19 mouse cellular contexts compared by ENCODE assay signal in genomic region chr17:84352790-84353154, GRCm38 (mm10).
DNase-seq lines count a peak whose midpoint lies in the region; ATAC-seq and TF ChIP-seq lines count a peak whose summit lies in the region.
"Had no signal": no experiment of that assay in that cellular context is flagged by ENCODE, and none has a peak within 500 bp of the region (broad histone marks: within the 10 kb centered on the region; RNA-seq: fewer than 3 reads in every experiment).

No protein-coding gene starts in this region.

- H3K36me3 ChIP-seq in hindbrain, embryonic 12.5 days, result peaks cover 5% of the 10 kb centered on the region; the same call in 1 of the 2 replicates
- H3K36me3 ChIP-seq in hindbrain, embryonic 16.5 days (ENCODE audit: control insufficient read depth, insufficient read depth, low read length), result peaks cover 2% of the 10 kb centered on the region; the same call in 1 of the 2 replicates
- no peaks in the 10 kb centered on the region; the same call in 1 of the 2 replicates for H3K36me3 ChIP-seq in lung, embryonic 15.5 days
- H3K36me3 ChIP-seq in lung, postnatal 0 days (ENCODE audit: insufficient read depth, low read length), result no peaks in the 10 kb centered on the region
- no peaks in the 10 kb centered on the region for H3K36me3 ChIP-seq in embryonic facial prominence, embryonic 11.5 days (replicated peaks; ENCODE audit: control insufficient read depth, insufficient read depth, low read depth, low read length)
- H3K36me3 ChIP-seq: liver, embryonic 15.5 days; neural tube, embryonic 15.5 days had no signal

- H3K27me3 ChIP-seq in hindbrain, embryonic 12.5 days, result no peaks in the 10 kb centered on the region
- H3K27me3 ChIP-seq in hindbrain, embryonic 16.5 days (replicated peaks; ENCODE audit: control insufficient read depth, insufficient read depth, low read length), result no peaks in the 10 kb centered on the region
- H3K27me3 ChIP-seq in lung, embryonic 15.5 days, result no peaks in the 10 kb centered on the region
- no peaks in the 10 kb centered on the region for H3K27me3 ChIP-seq in lung, postnatal 0 days (replicated peaks; ENCODE audit: insufficient read depth, low read length)
- no peaks in the 10 kb centered on the region for H3K27me3 ChIP-seq in embryonic facial prominence, embryonic 11.5 days (ENCODE audit: control insufficient read depth, insufficient read depth, low read length)
- H3K27me3 ChIP-seq: heart, embryonic 12.5 days; liver, embryonic 15.5 days; midbrain, embryonic 12.5 days; neural tube, embryonic 15.5 days had no signal

- 95% methylated on average over 3 of the region's 3 CpGs for WGBS in hindbrain, embryonic 12.5 days
- WGBS in hindbrain, embryonic 16.5 days, result 85% methylated on average over 3 of the region's 3 CpGs
- 83% methylated on average over 3 of the region's 3 CpGs for WGBS in lung, embryonic 15.5 days
- 85% methylated on average over 3 of the region's 3 CpGs for WGBS in lung, postnatal 0 days
- WGBS in embryonic facial prominence, embryonic 11.5 days, result 64% methylated on average over 3 of the region's 3 CpGs

- no peak overlapping the region for H3K4me2 ChIP-seq in hindbrain, embryonic 12.5 days (replicated peaks)
- H3K4me2 ChIP-seq in hindbrain, embryonic 16.5 days (ENCODE audit: low read length), result no peak overlapping the region
- no peak overlapping the region for H3K4me2 ChIP-seq in lung, embryonic 15.5 days
- no peak overlapping the region for H3K4me2 ChIP-seq in lung, postnatal 0 days (replicated peaks; ENCODE audit: low read depth, low read length)
- H3K4me2 ChIP-seq in embryonic facial prominence, embryonic 11.5 days (ENCODE audit: low read depth, low read length), result no peak overlapping the region
- H3K4me2 ChIP-seq: heart, embryonic 12.5 days; liver, embryonic 15.5 days; midbrain, embryonic 12.5 days; neural tube, embryonic 15.5 days had no signal

- TF ChIP-seq EP300 in lung, postnatal 0 days (IDR thresholded peaks at IDR 0.05), result no peak

- H3K9ac ChIP-seq in hindbrain, embryonic 12.5 days, result no peak overlapping the region
- H3K9ac ChIP-seq in hindbrain, embryonic 16.5 days (ENCODE audit: low read depth, low read length), result no peak overlapping the region
- no peak overlapping the region for H3K9ac ChIP-seq in lung, embryonic 15.5 days
- no peak overlapping the region for H3K9ac ChIP-seq in lung, postnatal 0 days (replicated peaks; ENCODE audit: low read depth)
- H3K9ac ChIP-seq in embryonic facial prominence, embryonic 11.5 days (replicated peaks; ENCODE audit: low read length), result no peak overlapping the region
- H3K9ac ChIP-seq: heart, embryonic 12.5 days; liver, embryonic 15.5 days; midbrain, embryonic 12.5 days; neural tube, embryonic 15.5 days had no signal

- no peak overlapping the region for H3K4me3 ChIP-seq in hindbrain, embryonic 12.5 days
- H3K4me3 ChIP-seq in hindbrain, embryonic 16.5 days (ENCODE audit: low read length), result no peak overlapping the region
- no peak overlapping the region for H3K4me3 ChIP-seq in lung, embryonic 15.5 days
- H3K4me3 ChIP-seq in lung, postnatal 0 days (ENCODE audit: low read depth, low read length), result no peak overlapping the region
- H3K4me3 ChIP-seq in embryonic facial prominence, embryonic 11.5 days (ENCODE audit: low read depth, low read length), result no peak overlapping the region
- H3K4me3 ChIP-seq: heart, embryonic 12.5 days; liver, embryonic 15.5 days; midbrain, embryonic 12.5 days; neural tube, embryonic 15.5 days had no signal

- no peak for DNase-seq in lung, postnatal 0 days (ENCODE audit: low spot score)
- peak; percentile 27 for DNase-seq in embryonic facial prominence, embryonic 11.5 days (ENCODE audit: low spot score)
- DNase-seq in naive thymus-derived CD4-positive, alpha-beta T cell, adult 2 months (ENCODE audit: low read depth), result peak; percentile 31
- DNase-seq in left cerebral cortex, adult 18-20 months (ENCODE audit: low spot score in 2 of 2), result no peak
- DNase-seq in kidney, postnatal 25 days, result no peak
- DNase-seq: adrenal gland, postnatal 36 days; cerebellum, adult 8-10 months; heart, postnatal 4 days; kidney, adult 8-10 months; kidney, postnatal 36 days had no signal

- 0 out of 2 replicates have a peak overlapping the region, but pooled peaks have one; percentile 8 for H3K27ac ChIP-seq in hindbrain, embryonic 12.5 days
- no peak overlapping the region for H3K27ac ChIP-seq in hindbrain, embryonic 16.5 days (ENCODE audit: low read depth, low read length)
- peak overlapping the region; percentile 41 for H3K27ac ChIP-seq in lung, embryonic 15.5 days
- H3K27ac ChIP-seq in lung, postnatal 0 days (ENCODE audit: low read length), result no peak overlapping the region
- H3K27ac ChIP-seq in embryonic facial prominence, embryonic 11.5 days (replicated peaks; ENCODE audit: low read depth, low read length), result no peak overlapping the region
- H3K27ac ChIP-seq: hindbrain, postnatal 0 days; macrophage; midbrain, embryonic 12.5 days; neural tube, embryonic 15.5 days had no signal

- no peak for ATAC-seq in hindbrain, embryonic 12.5 days (ENCODE audit: low FRiP score)
- no peak for ATAC-seq in hindbrain, embryonic 16.5 days
- no peak for ATAC-seq in lung, embryonic 15.5 days (ENCODE audit: borderline replicate concordance, extremely low read depth, low FRiP score, low TSS enrichment)
- no peak for ATAC-seq in lung, postnatal 0 days
- no peak for ATAC-seq in embryonic facial prominence, embryonic 11.5 days (replicated peaks; ENCODE audit: insufficient number of reproducible peaks, low FRiP score, low TSS enrichment, low read depth)
- ATAC-seq: hindbrain, postnatal 0 days had no signal

- TF ChIP-seq CTCF in lung, postnatal 0 days (IDR thresholded peaks at IDR 0.05), result no peak

- H3K9me3 ChIP-seq in hindbrain, embryonic 12.5 days (replicated peaks), result no peaks in the 10 kb centered on the region
- H3K9me3 ChIP-seq in hindbrain, embryonic 16.5 days (ENCODE audit: control insufficient read depth, low read length), result no peaks in the 10 kb centered on the region
- H3K9me3 ChIP-seq in lung, embryonic 15.5 days, result no peaks in the 10 kb centered on the region
- no peaks in the 10 kb centered on the region for H3K9me3 ChIP-seq in lung, postnatal 0 days (ENCODE audit: low read length)
- no peaks in the 10 kb centered on the region for H3K9me3 ChIP-seq in embryonic facial prominence, embryonic 11.5 days (replicated peaks; ENCODE audit: control insufficient read depth, low read length)
- H3K9me3 ChIP-seq: heart, embryonic 12.5 days; liver, embryonic 15.5 days; midbrain, embryonic 12.5 days; neural tube, embryonic 15.5 days had no signal

- H3K4me1 ChIP-seq in hindbrain, embryonic 12.5 days, result peaks cover 12% of the 10 kb centered on the region
- H3K4me1 ChIP-seq in hindbrain, embryonic 16.5 days (ENCODE audit: control insufficient read depth, insufficient read depth, low read depth, low read length), result no peaks in the 10 kb centered on the region; the same call in 1 of the 2 replicates
- peaks cover 11% of the 10 kb centered on the region for H3K4me1 ChIP-seq in lung, embryonic 15.5 days
- H3K4me1 ChIP-seq in lung, postnatal 0 days (ENCODE audit: insufficient read depth, low read depth, low read length), result no peaks in the 10 kb centered on the region
- no peaks in the 10 kb centered on the region for H3K4me1 ChIP-seq in embryonic facial prominence, embryonic 11.5 days (ENCODE audit: control insufficient read depth, insufficient read depth, low read length)

Comparison
In these comparisons a context has a peak if more than half of its experiments do, and no peak if none do; other contexts are left out.
1. H3K27ac ChIP-seq: peak in hindbrain, embryonic 12.5 days (single experiment) and lung, embryonic 15.5 days (single experiment); none in hindbrain, embryonic 16.5 days (single experiment), lung, postnatal 0 days (single experiment) and embryonic facial prominence, embryonic 11.5 days (single experiment).
2. DNase-seq: peak in embryonic facial prominence, embryonic 11.5 days (single experiment) and naive thymus-derived CD4-positive, alpha-beta T cell, adult 2 months (single experiment); none in lung, postnatal 0 days (single experiment), left cerebral cortex, adult 18-20 months (0 of 2) and kidney, postnatal 25 days (0 of 2).